Mouse (Mus musculus) cerebellum, adult 2 months (tissue): ENCODE data around the gene Agpat1.

ENCODE experiments used
- CTCF ChIP-seq: fragments of 200-500 bp; IDR thresholded peaks from 2 replicates; pipeline ENCODE4 v1.5.1; 2011; ENCODE audit warnings: low read depth, mild to moderate bottlenecking, control low read depth, low read length, moderate library complexity, borderline replicate concordance; ENCODE audit not compliant: insufficient read depth
- POLR2A ChIP-seq: fragments of 200-500 bp; IDR thresholded peaks from 2 replicates; pipeline ENCODE4 v1.6.1; 2011; ENCODE audit warnings: low read length, control low read depth, borderline replicate concordance; ENCODE audit not compliant: insufficient read depth

DNA sequence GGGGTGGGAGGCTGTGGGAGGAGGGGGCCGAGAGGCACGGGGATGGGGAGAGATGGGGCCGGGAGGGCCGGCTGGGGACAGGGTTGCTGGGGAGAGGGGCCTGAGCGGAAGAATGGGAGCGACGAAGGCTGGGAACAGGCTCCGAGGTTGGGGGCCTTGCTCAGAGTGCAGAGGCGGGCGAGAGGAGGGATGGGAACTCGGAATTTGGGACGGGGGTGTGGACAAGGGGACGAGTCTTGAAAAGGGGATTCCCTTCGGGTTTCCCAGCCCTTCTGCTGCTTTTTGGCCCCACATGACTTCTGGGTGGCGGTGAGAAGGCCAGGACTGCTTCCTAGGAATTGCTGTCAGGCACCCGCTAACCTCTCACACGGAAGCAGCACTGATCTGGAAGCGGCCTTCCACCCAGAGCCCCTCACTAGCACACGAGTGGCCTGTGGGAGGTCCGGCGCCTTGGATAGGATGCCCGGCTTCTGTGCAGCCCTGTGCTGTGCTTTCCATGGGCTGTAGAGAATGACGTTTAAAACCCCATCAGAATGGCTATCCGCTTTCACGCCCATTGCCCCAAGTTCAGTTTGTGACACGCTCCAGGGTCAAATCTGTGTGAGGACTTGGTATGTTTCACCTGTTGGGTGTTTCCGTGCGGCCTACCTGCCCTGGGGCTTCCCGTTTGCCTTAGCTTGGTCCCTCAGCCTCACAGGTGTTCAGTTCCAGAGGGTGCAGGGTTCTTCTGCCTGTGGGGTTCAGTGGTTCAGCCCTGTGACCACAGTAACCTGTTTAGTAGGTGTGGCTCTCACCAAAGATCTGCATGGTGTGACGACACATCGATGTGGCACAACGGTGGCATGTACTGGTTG, 2.4 kb downstream of the Agpat1 start:
- no peak for TF ChIP-seq CTCF
- no peak for TF ChIP-seq POLR2A
